Mouse (Mus musculus) MEL (cell line): ENCODE results near the gene Gstp3. TPM values are rescaled to one million over a fixed set of nuclear protein-coding genes. Genes with fewer than 3 reads are reported as not detected.

Source experiments
- DNase-seq: peaks from one replicate; pipeline ENCODE4 v3.0.0; 2011; ENCODE audit warnings: low read depth, low spot score
- H3K27ac ChIP-seq: 2 replicates; pipeline ENCODE4 v1.5.1; 2012; ENCODE audit warnings: low read depth, mild to moderate bottlenecking, control low read depth, low read length, moderate library complexity; ENCODE audit not compliant: control insufficient read depth
- H3K27me3 ChIP-seq, 2 experiments: fragments of 150-350 bp in 1 of 2; sonication (generic) in 1 of 2; 2 replicates each; pipeline ENCODE4 v1.6.1; 2012; ENCODE audit warnings: low read length in 2 of 2, mild to moderate bottlenecking in 2 of 2, improper control_type of control experiment in 1 of 2, moderate library complexity in 1 of 2; ENCODE audit not compliant: insufficient read depth in 2 of 2, control insufficient read depth in 1 of 2
- H3K36me3 ChIP-seq, 2 experiments: 2 replicates each; pipeline ENCODE4 v1.6.1; 2012 to 2014; ENCODE audit warnings: low read length in 2 of 2, improper control_type of control experiment in 1 of 2, inconsistent platforms in 1 of 2, mild to moderate bottlenecking in 1 of 2; ENCODE audit not compliant: insufficient read depth in 2 of 2, control insufficient read depth in 1 of 2
- H3K4me1 ChIP-seq, 2 experiments: fragments of 150-350 bp in 1 of 2; sonication (generic) in 1 of 2; 2 replicates each; pipeline ENCODE4 v1.6.1; 2012; ENCODE audit warnings: low read length in 2 of 2, improper control_type of control experiment in 1 of 2, mild to moderate bottlenecking in 1 of 2; ENCODE audit not compliant: insufficient read depth in 2 of 2, control insufficient read depth in 1 of 2
- H3K4me3 ChIP-seq, 2 experiments: fragments of 150-350 bp in 1 of 2; sonication (generic) in 1 of 2; 2 replicates each; pipeline ENCODE4 v1.5.1; 2012; ENCODE audit warnings: low read depth in 2 of 2, low read length in 2 of 2, mild to moderate bottlenecking in 2 of 2, moderate library complexity in 2 of 2, control low read depth in 1 of 2, improper control_type of control experiment in 1 of 2; ENCODE audit not compliant: control insufficient read depth in 1 of 2, insufficient read depth in 1 of 2
- H3K79me2 ChIP-seq: 2 replicates; pipeline ENCODE4 v1.6.1; 2012; ENCODE audit warnings: mild to moderate bottlenecking, low read length, moderate library complexity; ENCODE audit not compliant: control insufficient read depth, poor library complexity, insufficient read depth
- H3K9ac ChIP-seq: 2 replicates; pipeline ENCODE4 v1.6.1; 2012; ENCODE audit warnings: low read depth, mild to moderate bottlenecking, control low read depth, low read length, moderate library complexity; ENCODE audit not compliant: control insufficient read depth, poor library complexity, severe bottlenecking
- H3K9me3 ChIP-seq: fragments of 150-350 bp; sonication (generic); replicated peaks from 2 replicates; pipeline ENCODE4 v1.6.1; 2012; ENCODE audit warnings: mild to moderate bottlenecking, low read length, improper control_type of control experiment, moderate library complexity; ENCODE audit not compliant: insufficient read depth
- BHLHE40 ChIP-seq: IDR thresholded peaks from 2 replicates; pipeline ENCODE4 v1.6.1; 2012; ENCODE audit warnings: low read depth, mild to moderate bottlenecking, inconsistent platforms, low read length, improper control_type of control experiment, borderline replicate concordance
- CHD2 ChIP-seq: IDR thresholded peaks from 2 replicates; pipeline ENCODE4 v1.6.1; 2011; ENCODE audit warnings: low read length, improper control_type of control experiment
- CTCF ChIP-seq, 3 experiments: IDR thresholded peaks in 2 of 3; conservative IDR thresholded peaks in 1 of 3; 2 replicates each; pipeline ENCODE4 v1.5.1; 2011 to 2012; ENCODE audit warnings: low read length in 3 of 3, low read depth in 2 of 3, mild to moderate bottlenecking in 2 of 3, improper control_type of control experiment in 1 of 3, inconsistent platforms in 1 of 3, mixed read lengths in 1 of 3, moderate library complexity in 1 of 3; ENCODE audit not compliant: control insufficient read depth in 1 of 3, insufficient read depth in 1 of 3, poor library complexity in 1 of 3, severe bottlenecking in 1 of 3
- E2F4 ChIP-seq: IDR thresholded peaks from 2 replicates; pipeline ENCODE4 v1.6.1; 2011; ENCODE audit warnings: low read depth, low read length, improper control_type of control experiment, borderline replicate concordance
- ELF1 ChIP-seq: IDR thresholded peaks from 2 replicates; pipeline ENCODE4 v1.6.1; 2014; ENCODE audit warnings: low read depth, mild to moderate bottlenecking, inconsistent platforms, low read length, improper control_type of control experiment, moderate library complexity
- GABPA ChIP-seq: IDR thresholded peaks from 2 replicates; pipeline ENCODE4 v1.6.1; 2012; ENCODE audit warnings: low read depth, mild to moderate bottlenecking, inconsistent platforms, low read length, improper control_type of control experiment, moderate library complexity
- GATA1 ChIP-seq: IDR thresholded peaks from 2 replicates; pipeline ENCODE4 v1.6.1; 2011; ENCODE audit warnings: low read depth, low read length, improper control_type of control experiment
- KAT2A ChIP-seq: conservative IDR thresholded peaks from 2 replicates; pipeline ENCODE4 v1.6.1; 2012; ENCODE audit warnings: low read depth, low read length, improper control_type of control experiment, inconsistent platforms
- MAFK ChIP-seq: IDR thresholded peaks from 2 replicates; pipeline ENCODE4 v1.6.1; 2011; ENCODE audit warnings: low read depth, mild to moderate bottlenecking, low read length, improper control_type of control experiment, borderline replicate concordance
- MXI1 ChIP-seq: IDR thresholded peaks from 2 replicates; pipeline ENCODE4 v1.6.1; 2011; ENCODE audit warnings: mild to moderate bottlenecking, low read depth, low read length, improper control_type of control experiment
- MYB ChIP-seq: IDR thresholded peaks from 2 replicates; pipeline ENCODE4 v1.6.1; 2011; ENCODE audit warnings: mild to moderate bottlenecking, low read depth, low read length, improper control_type of control experiment
- NELFE ChIP-seq: IDR thresholded peaks from 2 replicates; pipeline ENCODE4 v1.6.1; 2011; ENCODE audit warnings: low read depth, low read length, improper control_type of control experiment
- NRF1 ChIP-seq: IDR thresholded peaks from 2 replicates; pipeline ENCODE4 v1.6.1; 2014; ENCODE audit warnings: low read depth, mild to moderate bottlenecking, inconsistent platforms, low read length, improper control_type of control experiment, moderate library complexity; ENCODE audit not compliant: poor library complexity, insufficient read depth, severe bottlenecking
- POLR2A ChIP-seq, 2 experiments: IDR thresholded peaks; 2 replicates each; pipeline ENCODE4 v1.6.1; 2011 to 2012; ENCODE audit warnings: low read length in 2 of 2, mild to moderate bottlenecking in 2 of 2, control low read depth in 1 of 2, improper control_type of control experiment in 1 of 2, low read depth in 1 of 2, moderate library complexity in 1 of 2; ENCODE audit not compliant: control insufficient read depth in 1 of 2, insufficient read depth in 1 of 2, poor library complexity in 1 of 2
- RAD21 ChIP-seq: IDR thresholded peaks from 2 replicates; pipeline ENCODE4 v1.6.1; 2011; ENCODE audit warnings: mild to moderate bottlenecking, low read depth, low read length, improper control_type of control experiment
- SMC3 ChIP-seq: IDR thresholded peaks from 2 replicates; pipeline ENCODE4 v1.6.1; 2011; ENCODE audit warnings: low read depth, low read length, improper control_type of control experiment
- TAL1 ChIP-seq: IDR thresholded peaks from 2 replicates; pipeline ENCODE4 v1.6.1; 2012; ENCODE audit warnings: mild to moderate bottlenecking, inconsistent platforms, low read length, moderate library complexity, mixed read lengths
- TCF12 ChIP-seq: IDR thresholded peaks from 2 replicates; pipeline ENCODE4 v1.6.1; 2014; ENCODE audit warnings: low read depth, mild to moderate bottlenecking, inconsistent platforms, low read length, improper control_type of control experiment, moderate library complexity
- UBTF ChIP-seq: IDR thresholded peaks from 2 replicates; pipeline ENCODE4 v1.6.1; 2012; ENCODE audit warnings: low read depth, mild to moderate bottlenecking, inconsistent platforms, low read length, improper control_type of control experiment, moderate library complexity, borderline replicate concordance; ENCODE audit not compliant: insufficient read depth
- USF1 ChIP-seq: IDR thresholded peaks from 2 replicates; pipeline ENCODE4 v1.6.1; 2014; ENCODE audit warnings: low read depth, mild to moderate bottlenecking, inconsistent platforms, low read length, improper control_type of control experiment, moderate library complexity
- USF2 ChIP-seq, 2 experiments: IDR thresholded peaks; 2 replicates each; pipeline ENCODE4 v1.6.1; 2011 to 2012; ENCODE audit warnings: improper control_type of control experiment in 2 of 2, low read length in 2 of 2, borderline replicate concordance in 1 of 2, inconsistent platforms in 1 of 2, low read depth in 1 of 2, mild to moderate bottlenecking in 1 of 2; ENCODE audit not compliant: insufficient read depth in 1 of 2
- ZMIZ1 ChIP-seq: IDR thresholded peaks from 2 replicates; pipeline ENCODE4 v1.6.1; 2012; ENCODE audit warnings: low read depth, mild to moderate bottlenecking, inconsistent platforms, low read length, improper control_type of control experiment, moderate library complexity
- ZNF384 ChIP-seq: IDR thresholded peaks from 2 replicates; pipeline ENCODE4 v1.6.1; 2012; ENCODE audit warnings: low read depth, mild to moderate bottlenecking, inconsistent platforms, low read length, improper control_type of control experiment
- polyA plus RNA-seq, 2 experiments: library from polyadenylated mRNA; stranded (reverse) in 1 of 2; unstranded in 1 of 2; fragments of >175 nt in 1 of 2; fragments of >200 nt in 1 of 2; gene quantifications; 2 replicates each; pipeline versions ENCODE4 v1.2.1 to v1.2.4; 2012; ENCODE audit warnings: low replicate concordance in 2 of 2, low read depth in 1 of 2; ENCODE audit not compliant: insufficient read length in 2 of 2, insufficient read depth in 1 of 2, missing spikeins in 1 of 2
- total RNA-seq: library from RNA; depleted of rRNA; stranded (reverse); fragments of 300-350 nt; gene quantifications from 2 replicates; pipeline ENCODE4 v1.2.3, GENCODE M21; 2012

Gstp3 gene
- total and polyA plus RNA-seq, 3 experiments: 0.84 TPM; not detected in 2

DNA sequence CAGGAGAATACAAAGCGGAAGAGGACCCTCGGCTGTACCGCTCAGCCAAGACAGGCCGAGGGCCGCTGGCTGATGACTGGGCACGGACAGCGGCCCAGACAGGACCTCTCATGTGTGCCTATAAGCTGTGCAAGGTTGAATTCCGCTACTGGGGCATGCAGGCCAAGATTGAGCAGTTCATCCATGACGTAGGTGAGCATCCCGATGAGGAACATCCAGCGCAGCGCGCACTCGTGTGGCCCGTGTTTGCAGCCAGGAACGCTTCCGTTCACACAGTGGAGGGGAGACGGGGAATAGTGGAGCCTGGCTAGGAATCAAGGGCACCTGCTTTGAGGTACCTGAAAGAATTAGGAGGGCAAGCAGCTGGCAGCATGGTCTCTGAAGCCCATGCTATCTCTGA, 43.9 kb upstream of the Gstp3 start:
- H3K27me3 ChIP-seq: no peaks in the 10 kb centered on the region
- H3K9me3 ChIP-seq: no peaks in the 10 kb centered on the region
- TF ChIP-seq SMC3: no peak
- TF ChIP-seq ZMIZ1: no peak
- no peak for TF ChIP-seq MYB
- TF ChIP-seq TCF12: no peak
- no peak for TF ChIP-seq ELF1
- TF ChIP-seq E2F4: no peak
- TF ChIP-seq KAT2A: no peak
- no peak for TF ChIP-seq MAFK
- TF ChIP-seq, all 39 proteins: peak for 0
- peaks cover 6% of the 10 kb centered on the region for H3K79me2 ChIP-seq
- no peak overlapping the region for H3K9ac ChIP-seq
- H3K4me3 ChIP-seq: no peak overlapping the region
- H3K36me3 ChIP-seq: peaks cover 0 to 2% of the 10 kb centered on the region in 2 experiments; a peak in 1 of 4 replicates
- H3K4me1 ChIP-seq: peaks cover 0 to 11% of the 10 kb centered on the region in 2 experiments; a peak in 2 of 4 replicates
- no peak for DNase-seq
- H3K27ac ChIP-seq: no peak overlapping the region

DNA sequence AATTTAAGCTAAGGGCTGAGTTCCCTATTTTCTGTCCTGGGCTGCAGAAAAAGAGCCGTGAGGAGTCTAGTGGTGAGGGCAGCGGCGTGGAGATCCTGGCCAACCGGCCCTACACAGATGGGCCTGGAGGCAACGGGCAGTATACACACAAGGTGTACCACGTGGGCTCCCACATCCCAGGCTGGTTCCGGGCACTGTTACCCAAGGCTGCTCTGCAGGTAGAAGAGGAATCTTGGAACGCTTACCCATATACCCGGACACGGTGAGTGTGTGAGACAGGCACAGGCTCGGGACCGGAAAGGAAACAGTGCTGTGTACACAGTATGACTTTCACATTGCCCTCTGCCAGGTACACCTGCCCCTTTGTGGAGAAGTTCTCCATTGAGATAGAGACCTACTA, 43.3 kb upstream of the Gstp3 start:
- H3K9ac ChIP-seq: no peak overlapping the region
- no peak overlapping the region for H3K4me3 ChIP-seq
- H3K79me2 ChIP-seq: peaks cover 6% of the 10 kb centered on the region
- TF ChIP-seq CHD2: no peak
- no peak for TF ChIP-seq POLR2A (IDR thresholded peaks at IDR 0.05; ENCODE audit: control insufficient read depth in 1 of 2, insufficient read depth in 1 of 2, low read depth in 1 of 2, low read length in 2 of 2, poor library complexity in 1 of 2)
- no peak for TF ChIP-seq GABPA
- TF ChIP-seq RAD21: no peak
- TF ChIP-seq CTCF (IDR thresholded peaks at IDR 0.05 in 2 of 3, conservative IDR thresholded peaks at IDR 0.05 in 1 of 3; ENCODE audit: control insufficient read depth in 1 of 3, insufficient read depth in 1 of 3, low read depth in 2 of 3, low read length in 3 of 3, poor library complexity in 1 of 3, severe bottlenecking in 1 of 3): no peak
- no peak for TF ChIP-seq USF1
- DNase-seq: no peak
- peaks cover 0 to 4% of the 10 kb centered on the region in 2 experiments; a peak in 1 of 4 replicates for H3K36me3 ChIP-seq
- H3K27me3 ChIP-seq: no peaks in the 10 kb centered on the region
- H3K27ac ChIP-seq: no peak overlapping the region
- H3K4me1 ChIP-seq: peaks cover 0 to 18% of the 10 kb centered on the region in 2 experiments; a peak in 3 of 4 replicates
- no peaks in the 10 kb centered on the region for H3K9me3 ChIP-seq

DNA sequence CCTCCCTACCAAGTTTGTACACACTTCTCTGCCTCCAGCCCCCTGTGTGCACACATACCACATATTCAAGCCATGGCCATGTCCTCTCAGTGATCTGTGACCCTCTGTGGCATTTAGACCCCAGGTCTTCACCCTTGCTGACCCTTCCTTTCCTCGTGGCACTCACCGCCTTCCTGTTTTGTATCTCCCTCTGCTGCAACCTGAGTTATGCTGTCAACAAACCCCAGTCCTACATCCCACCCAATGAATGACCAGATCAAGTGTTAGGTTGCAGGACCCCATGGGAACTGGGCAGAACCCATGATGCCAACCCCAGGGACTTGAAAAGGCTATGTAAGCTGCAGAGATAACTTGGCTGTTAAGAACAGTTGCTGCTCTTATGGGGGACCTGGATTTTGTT, 42.7 kb upstream of the Gstp3 start:
- peaks cover 0 to 4% of the 10 kb centered on the region in 2 experiments; a peak in 1 of 4 replicates for H3K36me3 ChIP-seq
- no peak overlapping the region for H3K27ac ChIP-seq
- H3K4me1 ChIP-seq: peaks cover 0 to 18% of the 10 kb centered on the region in 2 experiments; a peak in 3 of 4 replicates
- peaks cover 6% of the 10 kb centered on the region for H3K79me2 ChIP-seq
- TF ChIP-seq TCF12 (no peak), POLR2A (IDR thresholded peaks at IDR 0.05; ENCODE audit: control insufficient read depth in 1 of 2, insufficient read depth in 1 of 2, low read depth in 1 of 2, low read length in 2 of 2, poor library complexity in 1 of 2) (no peak), GABPA (no peak), GATA1 (no peak), CTCF (IDR thresholded peaks at IDR 0.05 in 2 of 3, conservative IDR thresholded peaks at IDR 0.05 in 1 of 3; ENCODE audit: control insufficient read depth in 1 of 3, insufficient read depth in 1 of 3, low read depth in 2 of 3, low read length in 3 of 3, poor library complexity in 1 of 3, severe bottlenecking in 1 of 3) (no peak), RAD21 (no peak), MXI1 (no peak), BHLHE40 (no peak), UBTF (no peak), NRF1 (no peak), USF2 (IDR thresholded peaks at IDR 0.05; ENCODE audit: borderline replicate concordance in 1 of 2, insufficient read depth in 1 of 2, low read depth in 1 of 2, low read length in 2 of 2) (no peak), NELFE (no peak), TAL1 (no peak), SMC3 (no peak), MYB (no peak), ZNF384 (no peak), ELF1 (no peak)
- H3K27me3 ChIP-seq: no peaks in the 10 kb centered on the region
- H3K9ac ChIP-seq: no peak overlapping the region
- DNase-seq: no peak
- no peak overlapping the region for H3K4me3 ChIP-seq
- no peaks in the 10 kb centered on the region for H3K9me3 ChIP-seq
